Mouse (Mus musculus) gastrocnemius, adult 2 months (tissue): ENCODE measurements at regions not wholly inside any gene's neighbourhood (a gene's known extent, or its start where the extent isn't known, plus 50 kb on each side); places are given as distances from the start of the nearest gene placed in this dataset.

Source experiments
- DNase-seq: peaks from one replicate; pipeline ENCODE4 v3.0.0; 2022
- H3K27ac ChIP-seq: fragments of 200-600 bp; 2 replicates; pipeline ENCODE4 v1.8.1; 2022; ENCODE audit warnings: mild to moderate bottlenecking
- H3K4me3 ChIP-seq: fragments of 200-600 bp; 2 replicates; pipeline ENCODE4 v1.8.1; 2022; ENCODE audit warnings: mild to moderate bottlenecking, moderate library complexity
- CTCF ChIP-seq: fragments of 200-600 bp; IDR thresholded peaks from 2 replicates; pipeline ENCODE4 v1.8.1; 2022; ENCODE audit warnings: antibody characterized with exemption, mild to moderate bottlenecking, moderate library complexity
- intact Hi-C: fragments of 180-260 bp; cut with DNase I; formaldehyde crosslinking; loops from one replicate; pipeline ENCODE4 v1.15.1; 2025

GRCm38 (mm10) chr12:44145321-44145720 lies 64.8 kb downstream of the Dnajb9 start:
- Histone ChIP-seq H3K27ac (no peak overlapping the region), H3K4me3 (no peak overlapping the region)
- TF ChIP-seq CTCF = no peak
- no peak for DNase-seq
- intact Hi-C loops = no loop called here

DNA sequence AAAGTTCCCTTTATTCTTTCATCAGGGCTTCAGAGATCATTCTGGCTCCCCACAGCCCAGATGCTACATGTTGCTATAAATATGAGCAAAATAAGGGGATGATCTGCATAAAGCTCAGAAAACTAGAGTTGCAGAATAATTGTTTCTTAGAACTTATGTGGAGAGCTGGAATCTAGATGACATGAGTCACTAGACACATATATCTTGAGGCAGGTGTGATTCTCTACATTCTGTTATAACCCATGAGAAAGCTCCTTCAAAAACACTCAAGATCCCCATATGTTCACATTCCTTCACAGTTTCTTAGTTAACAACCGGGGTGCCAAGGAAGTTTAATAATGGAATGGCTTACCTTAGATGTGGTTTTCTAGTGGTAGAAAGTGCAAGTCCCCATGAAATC lies 71.1 kb downstream of the Dnajb9 start:
- Histone ChIP-seq H3K4me3 (no peak overlapping the region), H3K27ac (no peak overlapping the region)
- intact Hi-C loops = no loop called here
- DNase-seq = no peak
- TF ChIP-seq CTCF = no peak

- intact Hi-C loops = no loop called here
- TF ChIP-seq CTCF = no peak
- Histone ChIP-seq H3K27ac (no peak overlapping the region), H3K4me3 (no peak overlapping the region)
- no peak for DNase-seq
These were observed 81.3 kb downstream of the Dnajb9 start for GRCm38 (mm10) chr12:44128874-44129273.

DNA sequence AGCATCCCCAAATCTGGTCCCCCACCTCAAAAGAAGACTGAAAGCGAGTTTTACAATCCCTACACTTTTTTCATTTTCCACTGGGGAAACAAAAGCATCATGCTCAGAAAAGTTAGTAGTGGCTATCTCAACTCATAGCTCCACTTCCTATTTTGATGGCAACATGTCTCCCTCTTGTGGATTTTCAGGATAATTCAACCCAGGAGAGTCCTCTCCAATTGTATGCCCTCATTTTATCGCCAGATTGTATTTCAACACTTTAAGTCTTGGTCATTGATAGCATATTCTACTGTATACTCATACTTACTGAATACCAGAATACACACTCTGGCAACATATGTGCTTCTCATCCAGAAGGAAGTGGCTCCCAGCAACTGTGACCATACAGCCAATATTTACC lies 105.0 kb downstream of the Dnajb9 start:
- peak; percentile 27; the same call in 1 of the 2 replicates for TF ChIP-seq CTCF
- no peak for DNase-seq
- intact Hi-C loops = no loop called here
- H3K27ac ChIP-seq = no peak overlapping the region
- H3K4me3 ChIP-seq = no peak overlapping the region

DNA sequence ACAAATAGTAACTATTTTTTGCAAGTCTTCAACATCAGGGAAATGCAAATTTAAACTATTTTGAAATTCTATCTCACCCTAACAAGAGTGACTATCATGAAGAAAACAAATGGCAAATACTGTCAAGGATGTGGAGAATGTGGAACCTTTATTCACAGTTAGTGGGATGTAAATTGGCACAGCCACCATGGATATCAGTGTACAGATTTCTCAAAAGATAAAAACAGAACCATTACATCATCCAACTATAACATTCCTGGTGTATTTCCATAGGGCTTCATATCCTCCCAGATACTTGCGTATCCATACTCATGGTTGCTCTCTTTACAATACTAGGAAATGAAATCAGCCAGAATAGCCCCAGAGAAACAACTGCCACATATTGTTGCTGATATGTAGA lies 110.9 kb downstream of the Dnajb9 start:
- no peak overlapping the region for H3K4me3 ChIP-seq
- TF ChIP-seq CTCF = no peak
- intact Hi-C loops = no loop called here

GRCm38 (mm10) chr12:44071766-44072165 lies 138.4 kb downstream of the Dnajb9 start:
- TF ChIP-seq CTCF = no peak
- DNase-seq = no peak
- intact Hi-C loops = no loop called here
- Histone ChIP-seq H3K27ac (no peak overlapping the region), H3K4me3 (no peak overlapping the region)

More for the DNA sequence above, 110.9 kb downstream of the Dnajb9 start:
- DNase-seq = no peak
- H3K27ac ChIP-seq = no peak overlapping the region

GRCm38 (mm10) chr12:44056493-44057163 lies 153.5 kb downstream of the Dnajb9 start:
- no peak for DNase-seq
- H3K27ac ChIP-seq = no peak overlapping the region
- no peak for TF ChIP-seq CTCF
- intact Hi-C loops = no loop called here
- no peak overlapping the region for H3K4me3 ChIP-seq

GRCm38 (mm10) chr12:44045806-44046205 lies 164.3 kb downstream of the Dnajb9 start:
- Histone ChIP-seq H3K27ac (no peak overlapping the region), H3K4me3 (no peak overlapping the region)
- intact Hi-C loops = no loop called here
- no peak for TF ChIP-seq CTCF
- no peak for DNase-seq

GRCm38 (mm10) chr12:44044388-44045105 lies 165.6 kb downstream of the Dnajb9 start:
- intact Hi-C loops = no loop called here
- H3K4me3 ChIP-seq = no peak overlapping the region
- no peak overlapping the region for H3K27ac ChIP-seq
- DNase-seq = no peak
- no peak for TF ChIP-seq CTCF

DNA sequence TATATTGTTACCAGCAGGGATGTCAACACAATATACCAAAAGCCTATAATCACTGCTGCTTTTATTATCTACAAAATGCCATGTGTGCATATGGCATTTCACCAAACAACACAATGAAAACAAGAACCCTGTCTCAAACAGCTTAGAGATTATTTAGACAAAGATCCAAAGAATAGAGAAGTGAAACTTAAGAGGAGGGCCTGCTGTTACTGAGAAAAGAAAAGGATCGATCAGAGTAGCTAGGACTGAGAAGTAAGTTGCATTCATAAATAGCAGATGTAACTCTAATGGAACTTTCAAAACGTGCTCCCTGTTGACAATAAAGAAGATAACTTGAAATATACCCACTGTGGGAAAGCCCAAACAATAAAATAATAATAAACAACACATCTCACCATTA lies 203.3 kb downstream of the Dnajb9 start:
- TF ChIP-seq CTCF = no peak
- intact Hi-C loops = no loop called here
- DNase-seq = no peak
- no peak overlapping the region for H3K27ac ChIP-seq
- no peak overlapping the region for H3K4me3 ChIP-seq

- intact Hi-C loops = no loop called here
These were observed 226.6 kb downstream of the Dnajb9 start for GRCm38 (mm10) chr12:43983548-43983947.

GRCm38 (mm10) chr12:43963973-43964372 lies 246.2 kb downstream of the Dnajb9 start:
- Histone ChIP-seq H3K4me3 (no peak overlapping the region), H3K27ac (no peak overlapping the region)
- DNase-seq = no peak
- intact Hi-C loops = no loop called here
- no peak for TF ChIP-seq CTCF

More at GRCm38 (mm10) chr12:43983548-43983947, 226.6 kb downstream of the Dnajb9 start:
- Histone ChIP-seq H3K27ac (no peak overlapping the region), H3K4me3 (no peak overlapping the region)
- TF ChIP-seq CTCF = no peak
- DNase-seq = no peak

DNA sequence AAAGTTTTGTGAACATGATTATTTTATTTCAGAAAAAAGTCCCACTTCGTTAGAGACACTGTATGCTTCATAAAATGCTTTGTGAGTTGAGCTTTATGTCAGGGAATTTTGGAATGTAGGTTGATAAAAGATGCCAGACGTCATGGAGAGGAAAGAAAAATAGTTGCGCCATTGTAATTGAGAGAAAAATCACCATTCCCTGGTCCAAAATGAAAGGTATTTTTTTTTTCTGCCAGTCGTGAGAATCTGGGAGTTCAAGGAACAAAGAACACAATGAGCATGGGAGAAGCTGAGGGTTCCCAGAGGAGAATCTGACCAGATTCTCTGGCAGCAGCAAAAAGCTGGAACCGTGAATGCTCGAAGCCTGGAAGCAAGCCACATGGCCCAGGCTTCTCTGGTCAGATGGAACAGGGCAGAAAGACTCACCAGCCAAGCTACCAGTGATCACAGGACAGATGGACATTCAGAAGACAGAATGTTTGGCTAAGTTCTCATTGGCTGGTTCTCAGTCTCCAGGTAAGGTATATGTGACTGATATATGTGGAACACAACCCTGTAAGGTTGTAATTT lies 247.5 kb downstream of the Dnajb9 start:
- Histone ChIP-seq H3K4me3 (no peak overlapping the region), H3K27ac (no peak overlapping the region)
- intact Hi-C loops = no loop called here
- TF ChIP-seq CTCF = no peak
- no peak for DNase-seq
